Mouse (Mus musculus): ENCODE results near the gene Cdc26. TPM values are rescaled to one million over a fixed set of nuclear protein-coding genes. Genes with fewer than 3 reads are reported as not detected.

The Cdc26 gene
- total RNA-seq, 2 experiments from 2014 or later, result 48.4 to 49.3 TPM

DNA sequence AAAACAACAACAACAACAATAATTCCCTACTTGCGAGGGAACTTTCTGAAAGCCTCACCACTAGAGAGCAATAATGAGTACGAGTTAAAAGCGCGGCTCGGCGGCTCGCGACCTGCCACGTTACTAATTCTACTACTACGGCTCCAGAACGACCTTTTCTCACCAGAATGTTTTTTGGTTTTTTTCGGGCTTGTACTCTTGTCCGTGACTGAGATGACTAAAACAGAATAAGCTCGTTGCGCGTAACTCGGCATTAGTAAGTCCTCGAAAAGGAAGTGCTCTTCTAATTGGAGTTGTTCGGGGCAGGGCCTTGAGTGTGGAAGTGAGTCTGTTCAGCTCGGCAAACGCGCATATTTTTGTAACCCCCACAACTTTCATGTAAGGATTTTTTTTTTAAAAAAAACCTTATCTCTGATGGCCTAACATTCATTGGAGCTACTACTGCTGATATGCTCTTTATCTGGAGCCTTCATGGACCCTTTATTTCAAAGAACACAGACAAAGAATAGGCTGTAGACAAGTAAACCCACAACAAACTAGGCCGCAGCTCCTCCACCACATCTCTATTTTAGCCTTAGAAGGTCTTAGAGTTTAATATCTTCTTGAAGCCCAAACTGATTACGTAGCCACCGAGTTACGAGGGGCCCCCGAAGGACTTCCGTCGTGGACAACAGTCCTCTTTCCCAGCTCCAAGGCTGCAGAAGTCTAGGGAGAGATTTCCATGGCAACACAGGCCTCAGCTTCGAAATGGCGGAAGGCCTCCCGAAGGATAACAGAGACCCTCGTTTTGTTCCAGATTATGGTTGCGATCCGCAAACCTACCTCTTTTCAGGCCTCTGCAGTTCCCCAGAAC lies 486 bp downstream of the Cdc26 start:
- peak; percentile 55 to 73 for DNase-seq (ENCODE audit: low spot score in 2 of 2)

DNA sequence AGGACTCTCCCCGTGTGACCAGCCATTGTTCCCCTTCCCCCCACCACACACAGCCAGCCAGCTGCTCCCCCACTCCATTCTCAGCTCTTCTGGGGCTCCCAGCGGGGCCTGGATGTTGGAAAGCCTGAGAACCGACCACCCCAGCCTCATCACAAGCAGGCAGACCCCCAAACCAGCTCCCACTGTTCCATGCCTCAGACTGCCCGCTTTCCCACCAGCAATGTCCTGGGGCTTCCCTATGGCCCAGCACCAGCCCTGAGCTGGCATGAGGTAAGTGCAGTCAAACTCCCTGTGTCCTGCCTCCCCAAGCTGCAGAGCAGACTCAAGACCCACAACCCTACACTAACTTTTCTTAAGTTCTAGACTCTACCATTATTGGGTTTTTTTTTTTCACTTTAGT lies 2.3 kb downstream of the Cdc26 start:
- DNase-seq (ENCODE audit: low spot score in 2 of 2), result no peak

GRCm38 (mm10) chr4:62398956-62399355 lies 9.5 kb downstream of the Cdc26 start:
- no peak for DNase-seq (ENCODE audit: low spot score in 2 of 2)

GRCm38 (mm10) chr4:62397616-62398365 lies 10.7 kb downstream of the Cdc26 start:
- peak; percentile 28 to 59 for DNase-seq (ENCODE audit: low spot score in 2 of 2)

DNA sequence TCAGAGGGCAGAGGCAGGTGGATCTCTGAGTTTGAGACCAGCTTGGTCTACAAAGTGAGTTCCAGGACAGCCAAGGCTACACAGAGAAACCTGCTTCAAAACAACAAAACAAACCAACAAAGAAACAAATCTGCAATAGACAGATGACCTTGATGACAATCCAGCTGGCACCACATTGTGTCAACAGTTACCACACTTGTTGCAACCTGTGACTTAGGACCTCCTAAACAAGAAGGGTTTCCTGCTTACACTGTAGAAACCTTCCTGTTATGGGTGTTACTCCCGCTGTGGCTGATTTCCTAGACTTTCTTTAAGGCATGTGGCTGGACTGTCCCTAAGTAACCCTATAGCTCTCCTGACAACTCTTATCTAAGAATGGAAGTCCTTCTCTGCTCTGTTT lies 12.6 kb downstream of the Cdc26 start:
- DNase-seq (ENCODE audit: low spot score in 2 of 2), result no peak

GRCm38 (mm10) chr4:62393459-62393858 lies 15.0 kb downstream of the Cdc26 start:
- no peak for DNase-seq (ENCODE audit: low spot score in 2 of 2)

DNA sequence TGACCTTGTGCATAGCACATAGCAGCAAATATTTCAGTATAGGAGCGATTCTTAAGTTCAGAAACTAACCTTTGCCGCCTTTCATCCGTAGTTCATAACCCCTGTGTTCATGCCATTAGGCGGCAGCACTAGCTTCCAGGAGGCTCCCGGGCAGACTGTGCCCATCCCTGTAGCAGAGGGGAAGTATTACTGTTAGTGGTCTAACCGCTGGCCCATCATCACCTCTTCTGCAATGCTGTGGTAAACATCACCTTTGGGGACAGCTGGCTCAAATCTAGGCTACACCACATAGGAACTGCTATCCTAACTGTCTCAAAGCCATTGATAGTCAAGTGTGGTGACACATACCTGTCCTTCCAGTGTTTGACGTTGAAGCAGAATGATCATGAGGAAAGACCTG lies 16.6 kb downstream of the Cdc26 start:
- DNase-seq (ENCODE audit: low spot score in 2 of 2), result no peak

GRCm38 (mm10) chr4:62389592-62390512 lies 18.6 kb downstream of the Cdc26 start:
- no peak for DNase-seq (ENCODE audit: low spot score in 2 of 2)

DNA sequence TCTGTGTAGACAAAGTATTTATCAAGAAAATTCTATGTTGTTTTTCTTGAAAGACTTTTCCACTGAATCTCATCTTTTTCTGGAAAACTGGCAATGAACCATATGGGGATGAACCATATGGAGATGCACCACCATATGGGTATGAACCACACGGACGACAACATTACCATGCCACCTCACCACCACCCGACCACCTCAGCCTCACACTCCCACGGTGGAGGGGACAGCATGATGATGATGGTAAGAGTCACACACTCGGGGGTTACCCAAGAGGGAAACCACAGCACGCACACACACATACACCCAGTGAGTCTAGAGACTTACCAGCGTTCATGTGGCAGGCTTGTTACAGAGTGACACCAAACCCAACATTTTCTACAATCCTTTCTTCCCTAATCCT lies 23.0 kb downstream of the Cdc26 start:
- DNase-seq (ENCODE audit: low spot score in 2 of 2), result no peak

DNA sequence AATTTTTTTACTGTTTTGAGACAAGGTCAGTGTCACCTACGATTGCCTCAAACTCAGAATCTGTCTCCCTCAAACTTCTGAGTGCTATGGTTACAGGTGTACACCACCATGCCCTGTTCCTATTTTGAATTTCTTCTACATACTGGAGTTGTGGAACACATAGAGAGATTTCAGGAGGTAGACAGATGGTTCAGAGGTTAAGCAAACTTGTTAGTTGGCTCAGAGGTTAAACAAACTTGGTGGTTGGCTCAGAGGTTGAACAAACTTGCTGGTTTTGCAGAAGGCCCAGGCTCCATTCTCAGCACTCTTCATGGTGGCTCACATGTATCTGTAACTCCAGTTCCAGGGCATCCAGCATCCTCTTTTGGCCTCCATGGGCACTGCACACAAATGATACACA lies 24.3 kb downstream of the Cdc26 start:
- DNase-seq (ENCODE audit: low spot score in 2 of 2), result no peak

GRCm38 (mm10) chr4:62383752-62384151 lies 24.7 kb downstream of the Cdc26 start:
- DNase-seq (ENCODE audit: low spot score in 2 of 2), result no peak

GRCm38 (mm10) chr4:62383207-62383606 lies 25.2 kb downstream of the Cdc26 start:
- no peak for DNase-seq (ENCODE audit: low spot score in 2 of 2)

GRCm38 (mm10) chr4:62379724-62380381 lies 28.6 kb downstream of the Cdc26 start:
- no peak for DNase-seq (ENCODE audit: low spot score in 2 of 2)

GRCm38 (mm10) chr4:62376123-62376522 lies 32.3 kb downstream of the Cdc26 start:
- no peak for DNase-seq (ENCODE audit: low spot score in 2 of 2)

DNA sequence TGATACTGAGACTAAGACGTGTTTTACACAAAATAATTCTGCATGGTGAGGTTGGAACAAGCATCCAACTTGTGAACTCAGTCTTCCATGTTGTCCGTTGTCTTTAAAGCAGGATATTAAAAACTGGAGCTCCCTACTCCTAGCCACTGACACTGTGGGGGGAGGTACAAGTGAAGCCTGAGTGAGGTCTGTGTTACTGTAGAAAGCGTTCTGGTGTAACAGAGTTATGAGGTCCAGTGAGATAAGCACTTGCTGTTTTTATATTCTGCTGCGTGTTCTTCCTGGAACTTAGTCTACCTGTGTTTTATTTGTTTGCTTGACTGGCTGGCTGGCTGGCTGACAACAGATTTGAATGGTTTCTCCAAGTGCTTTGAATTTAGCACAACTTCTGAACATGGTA lies 34.1 kb downstream of the Cdc26 start:
- DNase-seq (ENCODE audit: low spot score in 2 of 2), result no peak

DNA sequence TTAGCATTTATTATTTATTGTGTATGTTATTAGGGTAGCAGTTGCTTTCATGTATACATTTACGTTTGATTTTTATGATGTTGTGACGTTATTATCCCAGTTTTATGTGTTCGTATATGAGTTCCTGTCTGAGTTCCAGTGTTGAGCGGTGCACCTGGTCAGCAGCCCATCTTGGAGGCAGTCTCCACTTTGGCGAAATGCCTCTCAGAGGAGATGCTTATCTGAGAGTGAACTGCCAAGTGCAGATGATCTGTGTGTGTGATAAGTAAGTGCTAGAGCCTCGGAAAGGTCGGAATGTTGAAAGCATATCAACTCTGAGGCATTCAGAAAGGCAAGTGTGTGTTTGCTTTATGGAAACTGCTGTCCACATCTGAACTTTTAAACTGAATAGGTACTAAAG lies 34.8 kb downstream of the Cdc26 start:
- no peak for DNase-seq (ENCODE audit: low spot score in 2 of 2)

DNA sequence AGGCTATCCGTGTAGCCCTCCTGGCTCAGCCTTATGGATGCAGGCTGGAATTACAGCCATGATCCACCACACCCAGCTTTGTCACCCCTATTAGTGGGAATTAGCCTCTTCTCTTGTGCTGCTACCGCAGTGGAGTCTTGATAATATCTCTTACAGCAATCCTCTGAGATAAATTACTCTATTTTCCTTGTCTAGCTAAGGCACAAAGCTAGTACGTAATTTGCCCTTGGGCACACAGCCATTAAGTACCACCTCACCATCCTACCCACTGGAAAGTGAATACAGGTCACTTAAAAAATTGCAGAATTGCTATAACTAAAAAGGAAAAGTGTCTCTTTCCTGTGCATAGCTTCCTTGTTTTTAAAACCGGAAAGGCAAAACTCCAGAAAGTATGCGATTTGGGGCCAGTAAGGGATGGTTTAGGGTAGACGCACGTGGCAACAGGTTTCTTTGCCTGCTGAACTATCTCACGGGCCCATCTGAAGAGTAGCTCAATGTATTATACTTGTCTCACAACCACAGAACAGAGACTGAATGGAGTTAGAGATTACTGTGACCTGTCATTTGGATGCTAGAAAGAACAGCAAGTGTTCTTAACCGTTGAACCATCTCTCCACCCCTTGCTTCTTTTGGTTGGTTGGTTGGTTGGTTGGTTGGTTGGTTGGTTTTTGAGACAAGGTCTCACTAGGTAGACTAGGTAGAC lies 35.5 kb downstream of the Cdc26 start:
- no peak for DNase-seq (ENCODE audit: low spot score in 2 of 2)

GRCm38 (mm10) chr4:62372410-62372809 lies 36.0 kb downstream of the Cdc26 start:
- no peak for DNase-seq (ENCODE audit: low spot score in 2 of 2)

DNA sequence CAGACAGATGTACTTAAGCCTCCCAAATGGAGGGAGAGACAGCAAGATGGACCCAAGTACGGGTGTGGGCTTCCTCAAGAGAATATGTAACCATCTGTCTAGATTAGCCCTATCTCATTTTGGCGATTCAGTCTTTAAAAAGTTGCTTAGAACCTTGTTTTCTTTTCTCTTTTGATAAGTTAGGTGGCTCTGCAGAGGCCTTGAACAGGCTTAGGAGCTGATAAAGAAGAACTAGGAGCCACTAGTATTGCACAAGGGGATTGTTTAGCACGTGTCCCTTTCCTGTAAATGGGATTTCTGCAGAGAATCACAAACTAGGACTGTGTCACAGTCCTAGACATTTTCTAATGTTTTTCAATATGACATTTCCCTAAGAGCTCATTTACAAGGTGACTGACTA lies 39.4 kb downstream of the Cdc26 start:
- DNase-seq (ENCODE audit: low spot score in 2 of 2), result no peak

GRCm38 (mm10) chr4:62367586-62367985 lies 40.9 kb downstream of the Cdc26 start:
- no peak for DNase-seq (ENCODE audit: low spot score in 2 of 2)
